Mouse (Mus musculus) midbrain, embryonic 15.5 days (tissue): ENCODE measurements around the gene Fam227b. TPM values are rescaled to one million over a fixed set of nuclear protein-coding genes. Genes with fewer than 3 reads are reported as not detected.

ENCODE experiments used
- ATAC-seq: fragments of 200-750 bp; cut with Nextera tagmentation; replicated peaks from 2 replicates; pipeline ENCODE4 v1.8.0; 2017; ENCODE audit warnings: moderate TSS enrichment
- H3K27ac ChIP-seq: fragments of 300-500 bp; sonication (generic); 2 replicates; pipeline ENCODE4 v1.5.1; 2015; ENCODE audit warnings: mild to moderate bottlenecking, inconsistent platforms
- H3K27me3 ChIP-seq: fragments of 300-500 bp; sonication (generic); replicated peaks from 2 replicates; pipeline ENCODE4 v1.6.1; 2015; ENCODE audit warnings: inconsistent platforms
- H3K36me3 ChIP-seq: fragments of 300-500 bp; sonication (generic); replicated peaks from 2 replicates; pipeline ENCODE4 v1.6.1; 2015; ENCODE audit warnings: inconsistent platforms
- H3K4me1 ChIP-seq: fragments of 300-500 bp; sonication (generic); 2 replicates; pipeline ENCODE4 v1.6.1; 2015; ENCODE audit warnings: inconsistent platforms
- H3K4me2 ChIP-seq: fragments of 300-500 bp; sonication (generic); 2 replicates; pipeline ENCODE4 v1.6.1; 2015; ENCODE audit warnings: inconsistent platforms, mild to moderate bottlenecking, moderate library complexity
- H3K4me3 ChIP-seq: fragments of 300-500 bp; sonication (generic); 2 replicates; pipeline ENCODE4 v1.5.1; 2015; ENCODE audit warnings: mild to moderate bottlenecking, inconsistent platforms
- H3K9ac ChIP-seq: fragments of 300-500 bp; sonication (generic); 2 replicates; pipeline ENCODE4 v1.6.1; 2015; ENCODE audit warnings: mild to moderate bottlenecking, inconsistent platforms
- H3K9me3 ChIP-seq: fragments of 300-500 bp; sonication (generic); 2 replicates; pipeline ENCODE4 v1.6.1; 2016; ENCODE audit warnings: inconsistent platforms
- WGBS: fragments of 180-500 bp; shearing (Covaris S2); methylation state at CpG from one replicate; pipeline ENCODE4 v1.1.7; 2015; ENCODE audit warnings: mixed read lengths; 5-methylcytosine and 5-hydroxymethylcytosine counted together
- polyA plus RNA-seq: library from polyadenylated mRNA; unstranded; fragments of >200 nt; fragmentation: Nextera tagmentation; extraction: Ambion mirVana; gene quantifications from 2 replicates; pipeline ENCODE4 v1.2.1, GENCODE M21; 2015

Gene Fam227b
- polyA plus RNA-seq, 1 experiment from 2014 or later = not detected

- H3K4me2 ChIP-seq = no peak overlapping the region
- 71% methylated on average over 6 of the region's 6 CpGs for WGBS
- no peaks in the 10 kb centered on the region for H3K9me3 ChIP-seq
- H3K4me1 ChIP-seq = no peaks in the 10 kb centered on the region
- 0 out of 2 replicates have a peak, but pooled peaks cover 3% of the 10 kb centered on the region for H3K36me3 ChIP-seq
- no peak overlapping the region for H3K9ac ChIP-seq
- no peak overlapping the region for H3K27ac ChIP-seq
- no peak overlapping the region for H3K4me3 ChIP-seq
- H3K27me3 ChIP-seq = no peaks in the 10 kb centered on the region
- no peak for ATAC-seq
These were observed 210.6 kb downstream of the Fam227b start for GRCm38 (mm10) chr2:125941111-125941785.

GRCm38 (mm10) chr2:125938993-125939642 is 212.7 kb downstream of the Fam227b start:
- H3K27me3 ChIP-seq = no peaks in the 10 kb centered on the region
- H3K9me3 ChIP-seq = no peaks in the 10 kb centered on the region
- H3K9ac ChIP-seq = no peak overlapping the region
- WGBS = 85% methylated on average over 6 of the region's 6 CpGs
- H3K4me3 ChIP-seq = no peak overlapping the region
- no peak overlapping the region for H3K4me2 ChIP-seq
- H3K4me1 ChIP-seq = no peaks in the 10 kb centered on the region
- no peak overlapping the region for H3K27ac ChIP-seq
- ATAC-seq = no peak
- 0 out of 2 replicates have a peak, but pooled peaks cover 3% of the 10 kb centered on the region for H3K36me3 ChIP-seq

- 60% methylated on average over 5 of the region's 5 CpGs for WGBS
- Histone ChIP-seq H3K27ac (no peak overlapping the region), H3K4me2 (no peak overlapping the region), H3K9ac (no peak overlapping the region), H3K9me3 (no peaks in the 10 kb centered on the region), H3K36me3 (no peaks in the 10 kb centered on the region), H3K27me3 (no peaks in the 10 kb centered on the region), H3K4me3 (no peak overlapping the region), H3K4me1 (no peaks in the 10 kb centered on the region)
- no peak for ATAC-seq
These were observed 215.4 kb downstream of the Fam227b start for GRCm38 (mm10) chr2:125936396-125936795.

- 74% methylated on average over 3 of the region's 3 CpGs for WGBS
These were observed 217.8 kb downstream of the Fam227b start for GRCm38 (mm10) chr2:125933977-125934376.

More at GRCm38 (mm10) chr2:125933977-125934376, 217.8 kb downstream of the Fam227b start:
- Histone ChIP-seq H3K36me3 (no peaks in the 10 kb centered on the region), H3K27ac (no peak overlapping the region), H3K9me3 (no peaks in the 10 kb centered on the region), H3K4me2 (no peak overlapping the region), H3K4me3 (no peak overlapping the region), H3K4me1 (no peaks in the 10 kb centered on the region), H3K9ac (no peak overlapping the region), H3K27me3 (no peaks in the 10 kb centered on the region)
- no peak for ATAC-seq

Other genes with a start within 250 kb of the Fam227b start
- gene Fgf7, start 117.3 kb downstream of the Fam227b start, polyA plus RNA-seq = 0.27 and 0.48 TPM in 2 replicates
- 17.3 and 18.3 TPM in 2 replicates for gene Dtwd1, start 137 bp upstream of the Fam227b start, polyA plus RNA-seq
- gene Gm17555, start 63.1 kb upstream of the Fam227b start, polyA plus RNA-seq = not detected in 2 replicates